Mouse (Mus musculus) cerebellum, postnatal 25 days (tissue): ENCODE measurements around the gene Polrmt.

Source experiments
- DNase-seq, 2 experiments: peaks; one replicate each; pipeline ENCODE4 v3.0.0; 2021; ENCODE audit warnings: mixed read lengths in 2 of 2

Gene Polrmt

DNA sequence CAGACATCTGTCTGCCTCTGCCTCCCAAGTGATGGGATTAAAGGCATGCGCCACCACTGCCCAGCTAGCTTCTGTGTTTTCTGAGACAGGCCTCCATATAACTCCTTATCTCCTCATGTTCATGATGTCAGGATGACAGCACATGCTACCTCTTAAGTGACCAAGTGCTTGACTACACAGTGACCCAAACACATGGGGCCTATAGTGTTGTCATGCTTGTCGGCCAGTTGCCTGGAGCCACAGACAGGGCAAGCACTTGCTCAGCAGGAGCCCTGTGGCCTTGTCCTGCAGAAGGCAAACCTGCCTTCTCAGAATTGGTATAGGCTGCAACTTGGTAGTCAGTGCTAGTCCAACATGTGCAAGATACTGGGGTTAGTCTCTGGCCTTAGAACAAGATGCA is 60.2 kb downstream of the Polrmt start:
- DNase-seq, result no peak
